Mouse (Mus musculus): ENCODE results near the gene Anapc7.
"Not testable (repeated sequence)": the region's sequence is repeated elsewhere in the genome, so short reads cannot be mapped to it uniquely, and the experiment has no call there.

Anapc7 gene

GRCm38 (mm10) chr5:122412826-122413225 is 8.7 kb upstream of the Anapc7 start:
- Histone ChIP-seq H3K4me3 (replicated peaks; ENCODE audit: low read length) (no peak overlapping the region), H3K9me3 (ENCODE audit: low read length) (peaks cover 2% of the 10 kb centered on the region), H3K36me3 (ENCODE audit: insufficient read depth, low read length) (no peaks in the 10 kb centered on the region), H3K27me3 (ENCODE audit: insufficient read depth, low read length) (no peaks in the 10 kb centered on the region), H3K4me1 (replicated peaks; ENCODE audit: low read depth, low read length) (peaks cover 17% of the 10 kb centered on the region)
- no peak for TF ChIP-seq CTCF (conservative IDR thresholded peaks at IDR 0.05; ENCODE audit: low read length)
- TF ChIP-seq POU5F1 (IDR thresholded peaks at IDR 0.05; ENCODE audit: borderline replicate concordance, low read length) = no peak
- no peak for TF ChIP-seq NANOG (IDR thresholded peaks at IDR 0.05; ENCODE audit: borderline replicate concordance, low read length)

DNA sequence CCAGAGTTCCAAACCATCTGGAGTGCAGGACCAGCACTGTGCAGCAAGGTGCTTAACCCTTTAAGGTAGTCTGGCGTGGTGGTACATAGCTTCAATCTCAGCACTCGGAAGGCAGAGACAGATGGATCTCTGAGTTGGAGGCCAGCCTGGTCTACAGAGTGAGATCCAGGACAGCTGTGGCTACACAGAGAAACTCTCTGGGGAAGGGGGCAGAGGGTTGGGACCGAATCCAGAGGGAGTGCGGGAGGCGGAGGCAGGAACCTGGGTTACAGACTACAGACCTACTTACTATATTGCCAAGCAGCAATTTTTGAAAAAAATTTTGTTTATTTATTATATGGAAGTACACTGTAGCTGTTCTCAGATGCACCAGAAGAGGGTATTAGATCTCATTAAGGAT is 7.1 kb upstream of the Anapc7 start:
- Histone ChIP-seq H3K9me3 (ENCODE audit: low read length) (peaks cover 11% of the 10 kb centered on the region), H3K4me3 (replicated peaks; ENCODE audit: low read length) (no peak overlapping the region), H3K27me3 (ENCODE audit: insufficient read depth, low read length) (no peaks in the 10 kb centered on the region), H3K36me3 (ENCODE audit: insufficient read depth, low read length) (no peaks in the 10 kb centered on the region), H3K4me1 (replicated peaks; ENCODE audit: low read depth, low read length) (peaks cover 15% of the 10 kb centered on the region)
- no peak for TF ChIP-seq POU5F1 (IDR thresholded peaks at IDR 0.05; ENCODE audit: borderline replicate concordance, low read length)
- no peak for TF ChIP-seq CTCF (conservative IDR thresholded peaks at IDR 0.05; ENCODE audit: low read length)
- TF ChIP-seq NANOG (IDR thresholded peaks at IDR 0.05; ENCODE audit: borderline replicate concordance, low read length) = no peak

- Histone ChIP-seq H3K27me3 (ENCODE audit: insufficient read depth, low read length) (no peaks in the 10 kb centered on the region), H3K4me3 (replicated peaks; ENCODE audit: low read length) (no peak overlapping the region), H3K4me1 (replicated peaks; ENCODE audit: low read depth, low read length) (peaks cover 7% of the 10 kb centered on the region), H3K36me3 (ENCODE audit: insufficient read depth, low read length) (no peaks in the 10 kb centered on the region), H3K9me3 (ENCODE audit: low read length) (peaks cover 11% of the 10 kb centered on the region)
- TF ChIP-seq NANOG (IDR thresholded peaks at IDR 0.05; ENCODE audit: borderline replicate concordance, low read length) (no peak), CTCF (conservative IDR thresholded peaks at IDR 0.05; ENCODE audit: low read length) (no peak), POU5F1 (IDR thresholded peaks at IDR 0.05; ENCODE audit: borderline replicate concordance, low read length) (no peak)
Observed at GRCm38 (mm10) chr5:122415465-122415864, 6.0 kb upstream of the Anapc7 start.

DNA sequence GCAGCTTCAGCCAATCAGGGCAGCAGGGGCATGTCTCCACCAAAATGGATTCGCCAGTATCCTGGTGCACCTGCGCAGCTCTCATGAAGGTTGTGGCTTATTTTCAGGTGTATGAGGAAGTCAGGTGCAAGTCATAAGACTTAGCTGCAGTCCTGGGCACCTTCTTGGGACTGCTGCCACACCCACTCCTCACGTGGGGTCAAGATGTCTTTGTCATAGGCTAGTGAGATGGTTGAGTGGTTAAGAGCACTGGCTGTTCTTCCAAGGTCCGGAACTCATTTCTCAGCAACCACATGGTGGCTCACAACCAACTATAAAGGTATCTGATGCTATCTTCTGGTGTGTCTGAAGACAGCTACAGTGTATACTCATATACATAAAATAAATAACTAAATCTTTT is 817 bp upstream of the Anapc7 start:
- Histone ChIP-seq H3K4me1 (replicated peaks; ENCODE audit: low read depth, low read length) (peaks cover 24% of the 10 kb centered on the region), H3K9me3 (ENCODE audit: low read length) (peaks cover 11% of the 10 kb centered on the region), H3K36me3 (ENCODE audit: insufficient read depth, low read length) (peaks cover 12% of the 10 kb centered on the region)
- H3K27me3 ChIP-seq (ENCODE audit: insufficient read depth, low read length); H3K4me3 ChIP-seq (replicated peaks; ENCODE audit: low read length): not testable (repeated sequence)

DNA sequence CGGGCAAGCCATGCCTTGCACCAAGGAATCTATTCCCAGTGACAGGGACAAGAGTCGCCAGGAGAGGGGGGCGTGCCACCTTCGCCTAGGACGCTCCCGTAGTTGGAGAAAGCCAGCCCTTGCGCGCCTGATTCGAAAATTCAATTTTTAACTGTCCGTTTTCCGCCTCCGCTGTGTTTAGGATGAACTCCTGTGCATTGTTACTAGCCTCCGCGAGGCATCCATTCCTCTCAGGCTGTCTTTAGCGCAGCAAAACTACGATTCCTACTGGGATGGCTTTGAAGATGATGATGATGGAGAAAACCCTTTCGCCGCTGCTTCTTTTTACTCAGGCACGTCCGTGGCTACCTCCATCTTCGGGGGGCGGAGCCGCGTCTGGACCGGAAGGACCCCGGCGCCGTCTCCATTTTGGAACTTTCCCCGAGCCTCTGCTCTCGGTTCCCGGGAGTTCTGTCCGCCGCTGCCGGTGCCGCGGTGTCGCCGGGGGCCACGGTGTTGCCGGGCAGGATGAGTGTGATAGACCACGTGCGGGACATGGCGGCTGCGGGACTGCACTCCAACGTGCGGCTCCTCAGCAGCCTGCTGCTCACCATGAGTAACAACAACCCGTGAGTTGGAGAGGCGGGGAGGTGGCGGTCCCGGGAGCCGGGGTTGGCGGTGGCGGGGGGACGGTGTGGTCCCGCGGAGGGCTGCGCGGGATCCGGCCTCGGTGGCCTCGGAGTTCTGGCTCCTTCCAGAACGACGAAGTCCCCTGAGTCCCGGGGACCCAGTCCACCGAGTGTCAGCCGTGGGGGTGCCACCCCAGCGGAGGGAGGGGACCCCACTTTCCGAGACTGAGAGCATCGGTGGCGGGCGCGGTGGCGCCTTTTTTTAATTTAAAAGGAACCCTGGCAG is 825 bp downstream of the Anapc7 start:
- Histone ChIP-seq H3K9me3 (ENCODE audit: low read length) (peaks cover 11% of the 10 kb centered on the region), H3K4me3 (replicated peaks; ENCODE audit: low read length) (peak overlapping the region; percentile 98), H3K4me1 (replicated peaks; ENCODE audit: low read depth, low read length) (peaks cover 39% of the 10 kb centered on the region), H3K27me3 (ENCODE audit: insufficient read depth, low read length) (no peaks in the 10 kb centered on the region), H3K36me3 (ENCODE audit: insufficient read depth, low read length) (peaks cover 27% of the 10 kb centered on the region)
- TF ChIP-seq CTCF (conservative IDR thresholded peaks at IDR 0.05; ENCODE audit: low read length) = no peak
- no peak for TF ChIP-seq NANOG (IDR thresholded peaks at IDR 0.05; ENCODE audit: borderline replicate concordance, low read length)
- no peak for TF ChIP-seq POU5F1 (IDR thresholded peaks at IDR 0.05; ENCODE audit: borderline replicate concordance, low read length)

DNA sequence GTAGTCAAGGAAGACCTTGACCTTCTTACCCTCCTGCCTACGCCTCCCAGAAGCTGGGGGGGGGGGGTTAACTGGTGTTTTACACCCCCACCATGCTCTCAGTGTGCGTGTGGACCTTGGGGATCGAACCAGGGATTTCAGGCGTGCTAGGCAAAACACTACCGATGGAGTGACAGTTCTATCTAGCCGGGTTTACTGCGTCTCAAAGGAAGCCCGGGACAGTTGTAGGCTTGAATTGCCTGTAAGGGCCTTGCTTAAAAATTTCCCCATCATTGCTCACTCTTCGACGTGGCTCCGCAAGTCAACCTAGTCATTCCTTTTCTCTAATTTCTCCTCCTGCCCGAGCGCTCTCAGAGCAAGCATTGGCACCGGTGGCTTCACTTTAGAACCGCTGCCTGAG is 1.6 kb downstream of the Anapc7 start:
- Histone ChIP-seq H3K4me1 (replicated peaks; ENCODE audit: low read depth, low read length) (peaks cover 42% of the 10 kb centered on the region), H3K4me3 (replicated peaks; ENCODE audit: low read length) (peak overlapping the region; percentile 98), H3K27me3 (ENCODE audit: insufficient read depth, low read length) (no peaks in the 10 kb centered on the region), H3K36me3 (ENCODE audit: insufficient read depth, low read length) (peaks cover 35% of the 10 kb centered on the region), H3K9me3 (ENCODE audit: low read length) (peaks cover 7% of the 10 kb centered on the region)
- no peak for TF ChIP-seq POU5F1 (IDR thresholded peaks at IDR 0.05; ENCODE audit: borderline replicate concordance, low read length)
- no peak for TF ChIP-seq CTCF (conservative IDR thresholded peaks at IDR 0.05; ENCODE audit: low read length)
- TF ChIP-seq NANOG (IDR thresholded peaks at IDR 0.05; ENCODE audit: borderline replicate concordance, low read length) = no peak

DNA sequence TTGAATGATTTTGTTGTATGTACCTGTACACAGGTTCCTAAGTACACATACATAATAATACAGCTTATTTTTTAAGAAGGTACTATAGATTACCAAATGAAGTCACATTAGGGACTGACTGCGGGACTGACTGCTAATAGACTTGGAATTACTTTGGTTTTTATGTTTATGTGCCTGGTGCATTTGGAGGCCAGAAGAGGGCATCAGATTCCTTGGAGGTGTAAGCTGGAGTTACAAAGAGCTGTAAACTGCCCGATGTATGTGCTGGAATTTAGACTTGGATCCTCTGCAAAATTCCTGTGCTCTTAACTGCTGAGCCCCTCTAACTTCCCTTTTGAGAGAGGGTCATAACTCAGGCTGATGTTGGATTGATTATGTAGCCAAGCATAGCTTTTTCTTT is 4.1 kb downstream of the Anapc7 start:
- TF ChIP-seq POU5F1 (IDR thresholded peaks at IDR 0.05; ENCODE audit: borderline replicate concordance, low read length) (no peak), CTCF (conservative IDR thresholded peaks at IDR 0.05; ENCODE audit: low read length) (no peak), NANOG (IDR thresholded peaks at IDR 0.05; ENCODE audit: borderline replicate concordance, low read length) (no peak)
- no peak overlapping the region for H3K4me3 ChIP-seq (replicated peaks; ENCODE audit: low read length)
- H3K27me3 ChIP-seq (ENCODE audit: insufficient read depth, low read length) = no peaks in the 10 kb centered on the region
- no peaks in the 10 kb centered on the region for H3K9me3 ChIP-seq (ENCODE audit: low read length)
- peaks cover 60% of the 10 kb centered on the region for H3K36me3 ChIP-seq (ENCODE audit: insufficient read depth, low read length)
- H3K4me1 ChIP-seq (replicated peaks; ENCODE audit: low read depth, low read length) = peaks cover 55% of the 10 kb centered on the region

- no peak for TF ChIP-seq CTCF (conservative IDR thresholded peaks at IDR 0.05; ENCODE audit: low read length)
- TF ChIP-seq NANOG (IDR thresholded peaks at IDR 0.05; ENCODE audit: borderline replicate concordance, low read length) = no peak
- no peak for TF ChIP-seq POU5F1 (IDR thresholded peaks at IDR 0.05; ENCODE audit: borderline replicate concordance, low read length)
- peaks cover 47% of the 10 kb centered on the region for H3K4me1 ChIP-seq (replicated peaks; ENCODE audit: low read depth, low read length)
- no peak overlapping the region for H3K4me3 ChIP-seq (replicated peaks; ENCODE audit: low read length)
- H3K27me3 ChIP-seq (ENCODE audit: insufficient read depth, low read length) = no peaks in the 10 kb centered on the region
- no peaks in the 10 kb centered on the region for H3K9me3 ChIP-seq (ENCODE audit: low read length)
- peaks cover 96% of the 10 kb centered on the region for H3K36me3 ChIP-seq (ENCODE audit: insufficient read depth, low read length)
Observed at GRCm38 (mm10) chr5:122430036-122430775, 8.7 kb downstream of the Anapc7 start.
